ENCODE assay signal across 15 mouse cellular contexts in genomic region chr19:55322604-55323003, GRCm38 (mm10).
"Had no signal": no experiment of that assay in that cellular context is flagged by ENCODE, and none has a peak within 500 bp of the region (broad histone marks: within the 10 kb centered on the region; RNA-seq: fewer than 3 reads in every experiment).

No protein-coding gene starts in this region.

- H3K4me3 ChIP-seq: lung, embryonic 15.5 days; megakaryocyte, embryonic 14.5 days; midbrain, embryonic 13.5 days; midbrain, embryonic 15.5 days; neural tube, embryonic 12.5 days; stomach, embryonic 15.5 days had no signal

- H3K27me3 ChIP-seq: lung, embryonic 15.5 days; megakaryocyte, embryonic 14.5 days; midbrain, embryonic 13.5 days; midbrain, embryonic 15.5 days; neural tube, embryonic 12.5 days; stomach, embryonic 15.5 days had no signal

- H3K4me1 ChIP-seq: neural tube, embryonic 12.5 days had no signal

- H3K9ac ChIP-seq: lung, embryonic 15.5 days; midbrain, embryonic 13.5 days; midbrain, embryonic 15.5 days; neural tube, embryonic 12.5 days; stomach, embryonic 15.5 days had no signal

- H3K27ac ChIP-seq: lung, embryonic 15.5 days; macrophage; midbrain, embryonic 13.5 days; midbrain, embryonic 15.5 days; neural tube, embryonic 12.5 days; stomach, embryonic 15.5 days; stomach, postnatal 0 days had no signal

- H3K36me3 ChIP-seq: stomach, embryonic 15.5 days had no signal

- DNase-seq: lung, adult 2 months; lung, postnatal 14 days; lung, postnatal 36 days; right cerebral cortex, postnatal 14 days; thymus, adult 2 months; thymus, postnatal 25 days; thymus, postnatal 4 days had no signal

- H3K9me3 ChIP-seq: lung, embryonic 15.5 days; megakaryocyte, embryonic 14.5 days; midbrain, embryonic 13.5 days; midbrain, embryonic 15.5 days; neural tube, embryonic 12.5 days; stomach, embryonic 15.5 days had no signal
